Mouse (Mus musculus): ENCODE results near the gene Ptpn4.

Gene Ptpn4

DNA sequence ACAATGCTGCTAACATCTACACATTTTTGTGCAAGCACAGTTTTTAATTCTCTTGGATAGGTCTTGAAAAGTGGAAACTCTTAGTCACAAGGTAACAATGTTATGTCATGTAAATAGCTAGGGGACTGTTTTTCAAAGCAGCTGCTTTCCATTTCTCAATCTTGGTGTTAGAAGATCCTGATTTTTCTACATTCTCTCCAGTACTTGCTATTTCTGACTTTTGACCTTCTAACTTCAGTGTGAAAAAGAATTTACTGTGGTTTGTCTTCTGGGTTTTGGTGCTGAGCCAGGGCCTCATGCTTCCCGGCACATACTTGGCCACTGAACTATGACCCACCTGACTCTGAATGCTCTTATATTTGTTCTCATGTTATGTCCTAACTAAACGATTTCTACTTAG lies 197.4 kb downstream of the Ptpn4 start:
- no peak for DNase-seq

DNA sequence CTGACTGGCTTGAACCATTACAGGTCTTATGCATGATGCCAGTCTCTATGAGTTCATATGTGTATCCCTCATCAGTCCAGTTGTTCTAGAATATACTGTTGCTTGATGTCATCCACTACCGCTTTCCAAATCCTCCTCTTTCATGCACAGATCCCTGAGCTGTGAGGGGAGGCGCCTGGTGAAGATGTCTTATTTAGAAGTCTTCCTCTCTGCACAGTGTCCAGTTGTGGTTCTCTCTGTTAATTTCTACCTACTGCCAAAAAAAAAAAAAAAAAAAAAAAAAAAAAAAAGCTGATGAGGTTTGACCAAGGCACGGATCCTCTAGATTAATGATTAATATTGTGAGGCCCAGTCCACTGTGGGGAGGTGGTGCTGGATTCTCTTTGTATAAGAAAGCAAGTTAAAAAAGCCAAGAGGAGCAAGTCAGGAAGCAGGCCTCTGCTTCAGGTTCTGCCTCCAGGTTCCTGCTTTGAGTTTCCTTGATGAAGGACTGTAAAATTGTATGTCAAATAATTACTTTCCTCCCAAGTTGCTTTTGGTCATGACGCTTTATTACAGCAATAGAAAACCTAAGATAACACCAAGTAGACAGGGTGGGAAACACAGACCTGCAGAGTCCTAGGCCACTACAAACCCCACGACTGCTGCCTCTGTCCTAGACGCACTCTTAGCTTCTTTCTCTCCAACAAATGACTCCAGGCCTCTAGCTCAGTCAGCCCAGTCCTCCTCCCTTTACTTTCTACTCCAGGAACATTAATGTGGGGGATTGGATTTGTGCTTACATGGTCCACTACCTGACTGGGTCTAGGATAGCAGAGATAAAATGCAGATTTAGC lies 200.0 kb downstream of the Ptpn4 start:
- no peak for DNase-seq

DNA sequence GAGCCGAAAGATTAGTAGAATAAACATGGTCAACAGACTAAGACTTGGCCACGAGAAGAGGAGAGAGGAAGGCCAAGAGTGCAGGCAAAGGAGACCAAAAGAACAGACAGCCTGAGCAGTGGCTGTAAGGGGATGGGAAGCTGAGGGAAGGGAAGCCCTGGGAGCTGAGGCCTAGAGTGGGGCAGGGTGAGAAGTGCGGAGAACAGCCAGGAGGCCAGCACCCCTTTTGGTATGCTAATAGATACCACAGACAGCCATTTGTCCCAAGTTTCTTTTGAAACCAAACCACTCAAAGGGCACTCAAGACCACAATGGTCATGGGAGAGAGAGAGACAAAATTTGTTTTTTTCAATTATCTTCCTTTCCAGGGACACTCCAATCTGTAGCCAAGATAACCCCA lies 202.7 kb downstream of the Ptpn4 start:
- no peak for DNase-seq

DNA sequence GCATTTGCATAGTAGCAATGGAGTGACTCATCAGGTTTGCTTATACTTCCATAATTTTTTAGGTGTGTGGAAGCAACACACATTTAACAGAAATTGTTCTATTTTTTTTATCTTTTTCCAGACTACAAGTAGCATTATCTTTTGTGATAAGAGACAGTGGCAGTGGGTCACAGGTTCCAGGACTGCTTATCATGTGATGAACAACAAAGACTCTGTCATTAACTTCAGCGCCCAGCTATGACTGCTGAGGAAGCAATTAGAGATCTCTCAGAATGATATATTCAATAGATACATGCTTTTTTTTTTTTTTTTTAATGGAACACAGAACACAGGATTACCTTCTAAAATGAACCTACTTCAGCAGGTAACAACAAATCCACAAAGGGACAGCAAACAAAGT lies 207.0 kb downstream of the Ptpn4 start:
- no peak for DNase-seq

DNA sequence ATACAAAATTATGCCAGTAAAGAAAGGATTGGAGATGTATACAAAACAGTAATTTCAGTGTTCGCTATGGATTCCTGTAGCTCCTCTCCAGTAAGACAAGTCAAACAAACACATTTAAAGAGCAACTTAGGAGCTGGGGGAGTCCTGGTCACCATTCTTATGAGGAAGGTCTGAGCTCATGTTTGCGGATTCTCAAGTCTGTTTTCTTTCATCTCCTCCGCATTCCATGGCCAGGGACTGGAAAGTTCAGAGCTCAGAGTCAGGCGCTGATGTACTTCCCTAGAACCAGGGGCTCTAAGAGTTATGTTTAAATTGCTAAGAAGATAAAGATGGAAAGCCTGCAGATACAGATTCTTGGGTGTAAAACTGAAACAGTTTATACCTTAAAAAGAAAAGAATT lies 210.6 kb downstream of the Ptpn4 start:
- no peak for DNase-seq

DNA sequence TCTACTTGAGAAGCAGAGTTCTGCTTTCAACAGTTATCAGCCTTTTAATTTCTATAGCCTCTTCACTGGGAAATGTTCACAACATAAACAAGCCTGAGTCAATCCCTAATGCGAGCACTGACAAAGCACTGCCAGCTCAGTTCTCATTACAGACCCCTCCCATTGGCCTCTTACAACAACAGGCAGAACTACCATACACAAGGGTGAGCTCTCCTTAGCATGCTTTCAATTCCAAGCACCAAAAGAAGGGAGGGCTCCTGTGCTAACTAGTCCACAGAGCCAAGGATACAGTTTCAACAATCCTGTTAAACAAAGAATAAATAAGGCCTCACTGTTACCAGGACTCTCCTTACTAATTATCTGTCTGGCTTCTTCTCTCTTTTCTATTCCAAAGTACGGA lies 213.0 kb downstream of the Ptpn4 start:
- no peak for DNase-seq

DNA sequence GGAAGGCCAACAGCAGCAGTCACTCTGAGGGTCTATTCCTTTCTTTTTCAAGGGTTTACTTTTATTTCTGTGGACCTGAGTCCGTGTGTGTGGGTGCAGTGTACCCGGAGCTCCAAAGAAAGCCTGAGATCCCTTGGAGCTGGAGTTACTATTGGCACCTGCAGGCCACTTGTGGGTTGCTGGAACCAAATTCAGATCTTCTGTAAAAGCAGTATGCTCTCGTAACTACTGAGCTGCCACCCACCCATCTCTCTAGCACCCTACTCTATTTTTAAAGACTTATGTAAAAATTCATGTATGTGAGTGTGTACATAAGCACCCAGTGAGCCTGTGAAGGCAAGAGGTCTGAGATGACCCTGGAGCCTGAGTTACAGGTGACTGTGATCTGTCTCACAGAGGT lies 232.0 kb downstream of the Ptpn4 start:
- no peak for DNase-seq
